Mouse (Mus musculus): ENCODE results near the gene Rbbp6. TPM values are rescaled to one million over a fixed set of nuclear protein-coding genes. Genes with fewer than 3 reads are reported as not detected.

Gene Rbbp6
- polyA plus RNA-seq, 1 experiment from 2014 or later: 16.5 TPM

GRCm38 (mm10) chr7:122969231-122970032 lies 3.9 kb downstream of the Rbbp6 start:
- H3K4me2 ChIP-seq (ENCODE audit: low read depth, low read length): peak overlapping the region; percentile 65
- H3K4me3 ChIP-seq (ENCODE audit: low read length): peak overlapping the region; percentile 99
- no peaks in the 10 kb centered on the region for H3K27me3 ChIP-seq (replicated peaks; ENCODE audit: control insufficient read depth, insufficient read depth, low read length)
- H3K4me1 ChIP-seq (ENCODE audit: control insufficient read depth, insufficient read depth, low read length): peaks cover 15% of the 10 kb centered on the region
- under 1% methylated on average over 62 of the region's 62 CpGs for WGBS
- H3K27ac ChIP-seq (ENCODE audit: low read length): peak overlapping the region; percentile 83
- H3K36me3 ChIP-seq (ENCODE audit: control insufficient read depth, insufficient read depth, low read length): no peaks in the 10 kb centered on the region
- peak overlapping the region; percentile 100 for H3K9ac ChIP-seq (ENCODE audit: low read depth, low read length)
- peak; percentile 98 for ATAC-seq
- H3K9me3 ChIP-seq (ENCODE audit: control insufficient read depth, low read length): no peaks in the 10 kb centered on the region

GRCm38 (mm10) chr7:122970119-122970781 lies 4.8 kb downstream of the Rbbp6 start:
- Histone ChIP-seq H3K4me3 (ENCODE audit: low read length) (peak overlapping the region; percentile 99), H3K36me3 (ENCODE audit: control insufficient read depth, insufficient read depth, low read length) (no peaks in the 10 kb centered on the region), H3K9ac (ENCODE audit: low read depth, low read length) (peak overlapping the region; percentile 100), H3K9me3 (ENCODE audit: control insufficient read depth, low read length) (no peaks in the 10 kb centered on the region), H3K4me1 (ENCODE audit: control insufficient read depth, insufficient read depth, low read length) (peaks cover 15% of the 10 kb centered on the region), H3K4me2 (ENCODE audit: low read depth, low read length) (peak overlapping the region; percentile 81), H3K27ac (ENCODE audit: low read length) (peak overlapping the region; percentile 83), H3K27me3 (replicated peaks; ENCODE audit: control insufficient read depth, insufficient read depth, low read length) (no peaks in the 10 kb centered on the region)
- under 1% methylated on average over 63 of the region's 69 CpGs for WGBS
- ATAC-seq: peak; percentile 66

- peak overlapping the region; percentile 83; the same call in 1 of the 2 replicates for H3K27ac ChIP-seq (ENCODE audit: low read length)
- peak overlapping the region; percentile 100 for H3K9ac ChIP-seq (ENCODE audit: low read depth, low read length)
- ATAC-seq: no peak
Observed at GRCm38 (mm10) chr7:122970864-122971420, 5.5 kb downstream of the Rbbp6 start.

GRCm38 (mm10) chr7:122972006-122972689 lies 6.7 kb downstream of the Rbbp6 start:
- WGBS: 81% methylated on average over 4 of the region's 4 CpGs
- no peaks in the 10 kb centered on the region for H3K36me3 ChIP-seq (ENCODE audit: control insufficient read depth, insufficient read depth, low read length)
- ATAC-seq: no peak
- H3K4me1 ChIP-seq (ENCODE audit: control insufficient read depth, insufficient read depth, low read length): peaks cover 15% of the 10 kb centered on the region
- peak overlapping the region; percentile 81 for H3K4me2 ChIP-seq (ENCODE audit: low read depth, low read length)
- H3K9ac ChIP-seq (ENCODE audit: low read depth, low read length): peak overlapping the region; percentile 100; the same call in 1 of the 2 replicates
- H3K4me3 ChIP-seq (ENCODE audit: low read length): peak overlapping the region; percentile 99
- H3K27ac ChIP-seq (ENCODE audit: low read length): no peak overlapping the region
- no peaks in the 10 kb centered on the region for H3K27me3 ChIP-seq (replicated peaks; ENCODE audit: control insufficient read depth, insufficient read depth, low read length)
- no peaks in the 10 kb centered on the region for H3K9me3 ChIP-seq (ENCODE audit: control insufficient read depth, low read length)

More at GRCm38 (mm10) chr7:122970864-122971420, 5.5 kb downstream of the Rbbp6 start:
- Histone ChIP-seq H3K4me2 (ENCODE audit: low read depth, low read length) (peak overlapping the region; percentile 81), H3K36me3 (ENCODE audit: control insufficient read depth, insufficient read depth, low read length) (no peaks in the 10 kb centered on the region), H3K27me3 (replicated peaks; ENCODE audit: control insufficient read depth, insufficient read depth, low read length) (no peaks in the 10 kb centered on the region), H3K9me3 (ENCODE audit: control insufficient read depth, low read length) (no peaks in the 10 kb centered on the region), H3K4me1 (ENCODE audit: control insufficient read depth, insufficient read depth, low read length) (peaks cover 15% of the 10 kb centered on the region), H3K4me3 (ENCODE audit: low read length) (peak overlapping the region; percentile 99)
- WGBS: 0% methylated on average over 14 of the region's 14 CpGs

GRCm38 (mm10) chr7:122979514-122979913 lies 14.0 kb downstream of the Rbbp6 start:
- ATAC-seq: no peak
- Histone ChIP-seq H3K9ac (ENCODE audit: low read depth, low read length) (no peak overlapping the region), H3K36me3 (ENCODE audit: control insufficient read depth, insufficient read depth, low read length) (peaks cover 3% of the 10 kb centered on the region; the same call in 1 of the 2 replicates), H3K4me3 (ENCODE audit: low read length) (no peak overlapping the region), H3K4me1 (ENCODE audit: control insufficient read depth, insufficient read depth, low read length) (no peaks in the 10 kb centered on the region; the same call in 1 of the 2 replicates), H3K9me3 (ENCODE audit: control insufficient read depth, low read length) (no peaks in the 10 kb centered on the region), H3K4me2 (ENCODE audit: low read depth, low read length) (no peak overlapping the region), H3K27me3 (replicated peaks; ENCODE audit: control insufficient read depth, insufficient read depth, low read length) (no peaks in the 10 kb centered on the region), H3K27ac (ENCODE audit: low read length) (no peak overlapping the region)
- 53% methylated on average over 1 of the region's 1 CpGs for WGBS

- H3K4me2 ChIP-seq (ENCODE audit: low read depth, low read length): no peak overlapping the region
- no peaks in the 10 kb centered on the region for H3K9me3 ChIP-seq (ENCODE audit: control insufficient read depth, low read length)
- no peak overlapping the region for H3K4me3 ChIP-seq (ENCODE audit: low read length)
- peaks cover 32% of the 10 kb centered on the region for H3K36me3 ChIP-seq (ENCODE audit: control insufficient read depth, insufficient read depth, low read length)
- no peak overlapping the region for H3K27ac ChIP-seq (ENCODE audit: low read length)
- WGBS: 72% methylated on average over 3 of the region's 3 CpGs
- ATAC-seq: no peak
- H3K9ac ChIP-seq (ENCODE audit: low read depth, low read length): no peak overlapping the region
- no peaks in the 10 kb centered on the region for H3K4me1 ChIP-seq (ENCODE audit: control insufficient read depth, insufficient read depth, low read length)
- no peaks in the 10 kb centered on the region for H3K27me3 ChIP-seq (replicated peaks; ENCODE audit: control insufficient read depth, insufficient read depth, low read length)
Observed at GRCm38 (mm10) chr7:122998189-122998588, 32.7 kb downstream of the Rbbp6 start.

- H3K36me3 ChIP-seq (ENCODE audit: control insufficient read depth, insufficient read depth, low read length): peaks cover 42% of the 10 kb centered on the region
- H3K9ac ChIP-seq (ENCODE audit: low read depth, low read length): no peak overlapping the region
- H3K9me3 ChIP-seq (ENCODE audit: control insufficient read depth, low read length): no peaks in the 10 kb centered on the region
- no peaks in the 10 kb centered on the region for H3K27me3 ChIP-seq (replicated peaks; ENCODE audit: control insufficient read depth, insufficient read depth, low read length)
- no peaks in the 10 kb centered on the region for H3K4me1 ChIP-seq (ENCODE audit: control insufficient read depth, insufficient read depth, low read length)
- H3K4me3 ChIP-seq (ENCODE audit: low read length): no peak overlapping the region
- ATAC-seq: no peak
- WGBS: 83% methylated on average over 11 of the region's 11 CpGs
- no peak overlapping the region for H3K27ac ChIP-seq (ENCODE audit: low read length)
- H3K4me2 ChIP-seq (ENCODE audit: low read depth, low read length): no peak overlapping the region
Observed at GRCm38 (mm10) chr7:122999871-123000396, 34.4 kb downstream of the Rbbp6 start.

- Histone ChIP-seq H3K9ac (ENCODE audit: low read depth, low read length) (no peak overlapping the region), H3K4me1 (ENCODE audit: control insufficient read depth, insufficient read depth, low read length) (no peaks in the 10 kb centered on the region), H3K9me3 (ENCODE audit: control insufficient read depth, low read length) (no peaks in the 10 kb centered on the region), H3K27ac (ENCODE audit: low read length) (no peak overlapping the region), H3K4me2 (ENCODE audit: low read depth, low read length) (no peak overlapping the region), H3K36me3 (ENCODE audit: control insufficient read depth, insufficient read depth, low read length) (peaks cover 39% of the 10 kb centered on the region), H3K4me3 (ENCODE audit: low read length) (no peak overlapping the region), H3K27me3 (replicated peaks; ENCODE audit: control insufficient read depth, insufficient read depth, low read length) (no peaks in the 10 kb centered on the region)
- no peak for ATAC-seq
- WGBS: 93% methylated on average over 16 of the region's 16 CpGs
Observed at GRCm38 (mm10) chr7:123000796-123001195, 35.3 kb downstream of the Rbbp6 start.
